Mouse (Mus musculus) heart, adult 10 weeks (tissue): ENCODE results near the gene Gm21173. TPM values are rescaled to one million over a fixed set of nuclear protein-coding genes. Genes with fewer than 3 reads are reported as not detected.

Source experiments
- polyA plus RNA-seq: library from polyadenylated mRNA; stranded (reverse); fragments of 350-450 nt; fragmentation: Illumina TruSeq; extraction: RNeasy Lipid Tissue Mini Kit (QIAGEN cat#74804); gene quantifications from one replicate; pipeline ENCODE4 v1.2.3, GENCODE M21; 2014; ENCODE audit warnings: low read depth, low replicate concordance

Gm21173 gene
- not detected for polyA plus RNA-seq

DNA sequence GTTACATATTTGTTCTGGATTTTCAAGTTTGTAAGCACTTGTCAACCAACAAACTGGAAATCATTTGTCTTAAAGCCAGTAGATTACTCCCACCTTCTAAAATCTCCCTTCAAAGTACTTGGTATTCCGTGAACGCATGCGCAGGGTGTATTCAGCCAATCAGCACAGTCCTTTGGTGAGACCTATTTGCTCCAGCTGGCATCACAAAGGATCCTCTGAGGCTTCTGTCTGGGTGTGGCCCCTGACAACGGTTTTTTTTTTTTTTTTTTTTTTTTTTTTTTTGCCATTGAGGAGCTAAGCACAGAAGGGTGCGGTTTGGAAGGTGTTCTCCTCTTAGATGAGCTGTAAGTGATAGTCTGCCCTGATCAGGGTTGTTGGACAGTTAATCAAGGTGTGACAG, at the start of gene Gm21173:
TSS of gene Gm21173 (plus strand) at position 301 of the 400 bp plus-strand sequence.

